Mouse (Mus musculus) stomach, embryonic 16.5 days (tissue): ENCODE results near the gene Slc35b2. TPM values are rescaled to one million over a fixed set of nuclear protein-coding genes. Genes with fewer than 3 reads are reported as not detected.

Experiments
- ATAC-seq: fragments of 200-750 bp; cut with Nextera tagmentation; 2 replicates; pipeline ENCODE4 v1.8.0; 2017; ENCODE audit warnings: moderate number of reproducible peaks, moderate TSS enrichment; ENCODE audit not compliant: insufficient read depth, low FRiP score
- H3K27ac ChIP-seq: fragments of 300-500 bp; sonication (generic); 2 replicates; pipeline ENCODE4 v1.5.1; 2014; ENCODE audit warnings: low read length
- H3K27me3 ChIP-seq: fragments of 300-500 bp; sonication (generic); 2 replicates; pipeline ENCODE4 v1.6.1; 2014; ENCODE audit warnings: low read length, control low read depth, mixed read lengths; ENCODE audit not compliant: control insufficient read depth, insufficient read depth
- H3K36me3 ChIP-seq: fragments of 300-500 bp; sonication (generic); 2 replicates; pipeline ENCODE4 v1.6.1; 2014; ENCODE audit warnings: low read length; ENCODE audit not compliant: control insufficient read depth, insufficient read depth
- H3K4me1 ChIP-seq: fragments of 300-500 bp; sonication (generic); 2 replicates; pipeline ENCODE4 v1.6.1; 2014; ENCODE audit warnings: low read length, control low read depth, mixed read lengths; ENCODE audit not compliant: control insufficient read depth, insufficient read depth
- H3K4me2 ChIP-seq: fragments of 300-500 bp; sonication (generic); 2 replicates; pipeline ENCODE4 v1.6.1; 2014; ENCODE audit warnings: low read depth, low read length, mixed read lengths
- H3K4me3 ChIP-seq: fragments of 300-500 bp; sonication (generic); replicated peaks from 2 replicates; pipeline ENCODE4 v1.5.1; 2014; ENCODE audit warnings: mild to moderate bottlenecking, low read length
- H3K9ac ChIP-seq: fragments of 300-500 bp; sonication (generic); 2 replicates; pipeline ENCODE4 v1.6.1; 2014; ENCODE audit warnings: low read length
- H3K9me3 ChIP-seq: fragments of 300-500 bp; sonication (generic); replicated peaks from 2 replicates; pipeline ENCODE4 v1.6.1; 2016; ENCODE audit warnings: low read length, control low read depth; ENCODE audit not compliant: control insufficient read depth
- WGBS: fragments of 180-500 bp; shearing (Covaris S2); extraction: QIAGEN DNeasy Blood & Tissue Kit; methylation state at CpG from one replicate; pipeline ENCODE4 v1.1.7; 2014; 5-methylcytosine and 5-hydroxymethylcytosine counted together
- polyA plus RNA-seq: library from polyadenylated mRNA; unstranded; fragments of >200 nt; fragmentation: Nextera tagmentation; extraction: Ambion mirVana; gene quantifications from 2 replicates; pipeline ENCODE4 v1.2.1, GENCODE M21; 2015

Slc35b2 gene
- polyA plus RNA-seq: 115 and 117 TPM in 2 replicates

GRCm38 (mm10) chr17:45563655-45564530 is at the start of gene Slc35b2:
Gene Slc35b2 (plus strand): TSS chr17:45563874.
- peak within 1 kb of the TSS; percentile 98 for H3K9ac ChIP-seq
- H3K4me3 ChIP-seq: peak within 1 kb of the TSS; percentile 96
- H3K4me1 ChIP-seq: peaks cover 14% of the 10 kb centered on the region
- H3K36me3 ChIP-seq: peaks cover 19% of the 10 kb centered on the region
- H3K27me3 ChIP-seq: no peaks in the 10 kb centered on the region
- ATAC-seq: peak; percentile 91
- WGBS: under 1% methylated on average over 59 of the region's 61 CpGs
- H3K9me3 ChIP-seq: no peaks in the 10 kb centered on the region
- peak within 1 kb of the TSS; percentile 84 for H3K27ac ChIP-seq
- H3K4me2 ChIP-seq: peak within 1 kb of the TSS; percentile 98

- no peak overlapping the region for H3K27ac ChIP-seq
- H3K4me3 ChIP-seq: no peak overlapping the region
- H3K4me1 ChIP-seq: no peaks in the 10 kb centered on the region
- H3K4me2 ChIP-seq: no peak overlapping the region
- peaks cover under 1% of the 10 kb centered on the region; the same call in 1 of the 2 replicates for H3K36me3 ChIP-seq
- H3K9ac ChIP-seq: no peak overlapping the region
- H3K27me3 ChIP-seq: no peaks in the 10 kb centered on the region
- ATAC-seq: no peak
- H3K9me3 ChIP-seq: no peaks in the 10 kb centered on the region
- WGBS: 44% methylated on average over 15 of the region's 15 CpGs
Observed at GRCm38 (mm10) chr17:45515204-45515726, 48.4 kb upstream of the Slc35b2 start.

GRCm38 (mm10) chr17:45515806-45516205 is 47.9 kb upstream of the Slc35b2 start:
- ATAC-seq: no peak
- H3K9ac ChIP-seq: no peak overlapping the region
- no peak overlapping the region for H3K4me3 ChIP-seq
- H3K9me3 ChIP-seq: no peaks in the 10 kb centered on the region
- no peaks in the 10 kb centered on the region for H3K27me3 ChIP-seq
- peaks cover 4% of the 10 kb centered on the region; the same call in 1 of the 2 replicates for H3K36me3 ChIP-seq
- WGBS: 80% methylated on average over 10 of the region's 10 CpGs
- H3K4me2 ChIP-seq: no peak overlapping the region
- H3K27ac ChIP-seq: no peak overlapping the region
- no peaks in the 10 kb centered on the region for H3K4me1 ChIP-seq

- Histone ChIP-seq H3K9me3 (no peaks in the 10 kb centered on the region), H3K9ac (no peak overlapping the region), H3K27me3 (no peaks in the 10 kb centered on the region), H3K4me3 (no peak overlapping the region), H3K4me1 (no peaks in the 10 kb centered on the region), H3K36me3 (peaks cover 4% of the 10 kb centered on the region; the same call in 1 of the 2 replicates), H3K27ac (no peak overlapping the region), H3K4me2 (no peak overlapping the region)
- no peak for ATAC-seq
- 47% methylated on average over 8 of the region's 8 CpGs for WGBS
Observed at GRCm38 (mm10) chr17:45516488-45516887, 47.2 kb upstream of the Slc35b2 start.

- Histone ChIP-seq H3K27ac (no peak overlapping the region), H3K27me3 (no peaks in the 10 kb centered on the region), H3K4me1 (no peaks in the 10 kb centered on the region), H3K4me3 (no peak overlapping the region), H3K9ac (no peak overlapping the region), H3K4me2 (no peak overlapping the region), H3K9me3 (no peaks in the 10 kb centered on the region), H3K36me3 (peaks cover 4% of the 10 kb centered on the region; the same call in 1 of the 2 replicates)
- 93% methylated on average over 21 of the region's 21 CpGs for WGBS
- no peak for ATAC-seq
Observed at GRCm38 (mm10) chr17:45517135-45517534, 46.5 kb upstream of the Slc35b2 start.

- Histone ChIP-seq H3K4me2 (no peak overlapping the region), H3K9me3 (no peaks in the 10 kb centered on the region), H3K9ac (no peak overlapping the region), H3K4me1 (peaks cover 5% of the 10 kb centered on the region), H3K27ac (no peak overlapping the region), H3K36me3 (peaks cover 4% of the 10 kb centered on the region; the same call in 1 of the 2 replicates), H3K27me3 (no peaks in the 10 kb centered on the region), H3K4me3 (no peak overlapping the region)
- ATAC-seq: no peak
- WGBS: 86% methylated on average over 28 of the region's 28 CpGs
Observed at GRCm38 (mm10) chr17:45517549-45518215, 46.0 kb upstream of the Slc35b2 start.

- H3K27me3 ChIP-seq: no peaks in the 10 kb centered on the region
- 77% methylated on average over 12 of the region's 12 CpGs for WGBS
- H3K36me3 ChIP-seq: peaks cover 4% of the 10 kb centered on the region; the same call in 1 of the 2 replicates
- no peak overlapping the region for H3K27ac ChIP-seq
- H3K9me3 ChIP-seq: no peaks in the 10 kb centered on the region
- H3K4me2 ChIP-seq: no peak overlapping the region
- no peak overlapping the region for H3K9ac ChIP-seq
- H3K4me3 ChIP-seq: no peak overlapping the region
- ATAC-seq: no peak
- peaks cover 14% of the 10 kb centered on the region for H3K4me1 ChIP-seq
Observed at GRCm38 (mm10) chr17:45518766-45519475, 44.8 kb upstream of the Slc35b2 start.

GRCm38 (mm10) chr17:45520136-45520535 is 43.5 kb upstream of the Slc35b2 start:
- H3K27ac ChIP-seq: no peak overlapping the region

More at GRCm38 (mm10) chr17:45520136-45520535, 43.5 kb upstream of the Slc35b2 start:
- ATAC-seq: no peak
- Histone ChIP-seq H3K4me1 (peaks cover 14% of the 10 kb centered on the region), H3K4me3 (no peak overlapping the region), H3K9ac (no peak overlapping the region), H3K36me3 (peaks cover 4% of the 10 kb centered on the region; the same call in 1 of the 2 replicates), H3K9me3 (no peaks in the 10 kb centered on the region), H3K4me2 (no peak overlapping the region), H3K27me3 (no peaks in the 10 kb centered on the region)
- 68% methylated on average over 11 of the region's 11 CpGs for WGBS
